Mouse (Mus musculus) gastrocnemius, postnatal 25 days (tissue): ENCODE results near the gene Eif3c. TPM values are rescaled to one million over a fixed set of nuclear protein-coding genes. Genes with fewer than 3 reads are reported as not detected.

Source experiments
- DNase-seq: peaks from one replicate; pipeline ENCODE4 v3.0.0; 2022
- long read RNA-seq, 2 experiments: library from polyadenylated mRNA; stranded (forward); transcript quantifications; one replicate each; pipeline ENCODE4 v2.0.0; 2021
- total RNA-seq, 2 experiments: library from RNA; stranded (reverse); gene quantifications; 1 replicate in 1 of 2; 2 replicates in 1 of 2; pipeline ENCODE4 v1.2.3; 2021

The Eif3c gene
- 100 to 1,000 TPM; 130 to 138 TPM for total RNA-seq
- long read RNA-seq, experiment 1, transcript Eif3c-201 (21 exons, 3,383 nt): major isoform, 10 of 27 reads
- long read RNA-seq, experiment 1, partial matches to known transcripts: 17 of 27 reads
- long read RNA-seq, experiment 1, other reads (novel, unspliced or antisense): 0 of 27 reads
- long read RNA-seq, experiment 2, transcript Eif3c-201 (21 exons, 3,383 nt): major isoform, 28 of 43 reads
- long read RNA-seq, experiment 2, partial matches to known transcripts: 14 of 43 reads
- long read RNA-seq, experiment 2, other reads (novel, unspliced or antisense): 1 of 43 reads

- peak; percentile 79 for DNase-seq
These were observed at the start of gene Eif3c for GRCm38 (mm10) chr7:126566094-126566765. Eif3c (minus strand) TSS chr7:126566411.

DNA sequence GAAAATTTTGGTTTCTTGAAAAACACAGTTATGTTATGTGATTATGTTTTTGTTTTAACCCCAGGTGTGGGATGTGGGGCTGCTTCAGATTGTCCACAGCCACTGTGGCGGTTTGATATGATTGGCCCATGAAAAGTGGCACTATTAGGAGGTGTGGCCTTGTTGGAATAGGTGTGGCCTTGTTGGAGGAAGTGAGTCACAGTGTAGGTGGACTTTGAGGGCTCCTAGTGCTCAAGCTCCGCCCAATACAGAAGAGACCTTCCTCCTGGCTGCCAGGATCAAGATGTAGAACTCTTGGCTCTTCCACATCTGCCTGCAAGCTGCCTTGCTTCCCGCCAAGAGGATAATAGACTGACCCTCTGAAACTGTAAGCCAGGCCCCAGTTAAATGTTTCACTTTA lies 46.5 kb upstream of the Eif3c start:
- DNase-seq: no peak

GRCm38 (mm10) chr7:126607796-126608195 lies 41.6 kb upstream of the Eif3c start:
- no peak for DNase-seq

- peak; percentile 78 for DNase-seq
These were observed 40.9 kb upstream of the Eif3c start for GRCm38 (mm10) chr7:126607064-126607463.

- no peak for DNase-seq
These were observed 40.4 kb upstream of the Eif3c start for GRCm38 (mm10) chr7:126606611-126607010.

DNA sequence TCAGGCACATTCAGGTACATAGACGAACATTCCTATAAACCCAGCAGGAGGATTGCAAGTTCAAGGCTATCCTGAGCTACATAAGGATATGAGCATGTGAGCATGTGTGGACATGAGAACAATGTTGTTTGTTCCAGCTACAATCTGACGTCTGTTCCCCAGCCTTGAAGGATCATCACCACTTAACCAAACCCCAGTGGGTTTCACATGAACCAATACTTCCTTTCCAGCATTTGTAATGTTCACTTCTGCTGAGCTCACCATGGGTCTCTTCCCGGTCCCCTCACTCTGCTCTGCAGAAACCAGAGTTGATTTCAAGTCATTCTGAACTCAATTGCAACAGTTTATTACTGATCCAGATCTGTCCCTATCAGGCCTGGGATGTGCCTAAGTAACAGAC lies 36.4 kb upstream of the Eif3c start:
- no peak for DNase-seq

GRCm38 (mm10) chr7:126601896-126602295 lies 35.7 kb upstream of the Eif3c start:
- no peak for DNase-seq

DNA sequence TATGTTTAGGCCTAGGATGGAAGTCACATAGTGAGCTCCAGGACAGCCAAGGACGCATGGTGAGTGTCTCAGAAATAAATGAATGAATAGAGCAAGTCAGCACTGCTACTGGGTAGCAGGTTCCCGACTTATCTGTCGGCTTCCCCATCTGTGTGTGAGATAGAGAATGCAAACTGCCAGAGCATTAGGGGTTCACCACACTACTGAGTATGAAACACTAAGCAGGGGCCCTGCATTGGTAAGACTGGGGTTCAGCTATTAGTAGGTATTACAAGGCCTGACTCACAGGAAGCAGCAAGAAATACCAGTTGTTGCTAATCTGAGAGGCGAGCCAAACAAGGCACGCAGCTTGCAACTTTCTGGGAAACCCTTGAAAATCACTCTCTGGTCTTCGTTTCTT lies 32.7 kb upstream of the Eif3c start:
- no peak for DNase-seq

DNA sequence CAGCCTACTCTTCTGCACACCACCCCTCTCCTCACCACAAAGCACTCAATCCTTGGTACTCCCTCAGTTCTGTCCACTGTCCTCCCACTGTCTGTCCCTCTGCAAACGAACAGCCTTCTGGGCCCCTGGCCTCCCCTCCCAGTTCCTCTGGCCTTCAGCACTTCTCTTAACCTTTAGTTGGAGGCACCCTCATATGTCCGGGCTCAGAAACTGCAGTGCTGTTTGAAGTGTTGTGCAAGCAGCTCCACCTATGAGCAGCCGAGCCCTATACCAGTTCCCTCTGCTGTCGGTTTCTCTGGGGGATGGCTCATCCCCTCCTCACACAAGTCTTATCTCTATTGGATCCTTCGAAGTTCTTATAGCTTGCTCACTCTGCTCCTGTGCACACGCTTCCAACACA lies 30.2 kb upstream of the Eif3c start:
- no peak for DNase-seq

- DNase-seq: no peak
These were observed 29.7 kb upstream of the Eif3c start for GRCm38 (mm10) chr7:126595890-126596289.

DNA sequence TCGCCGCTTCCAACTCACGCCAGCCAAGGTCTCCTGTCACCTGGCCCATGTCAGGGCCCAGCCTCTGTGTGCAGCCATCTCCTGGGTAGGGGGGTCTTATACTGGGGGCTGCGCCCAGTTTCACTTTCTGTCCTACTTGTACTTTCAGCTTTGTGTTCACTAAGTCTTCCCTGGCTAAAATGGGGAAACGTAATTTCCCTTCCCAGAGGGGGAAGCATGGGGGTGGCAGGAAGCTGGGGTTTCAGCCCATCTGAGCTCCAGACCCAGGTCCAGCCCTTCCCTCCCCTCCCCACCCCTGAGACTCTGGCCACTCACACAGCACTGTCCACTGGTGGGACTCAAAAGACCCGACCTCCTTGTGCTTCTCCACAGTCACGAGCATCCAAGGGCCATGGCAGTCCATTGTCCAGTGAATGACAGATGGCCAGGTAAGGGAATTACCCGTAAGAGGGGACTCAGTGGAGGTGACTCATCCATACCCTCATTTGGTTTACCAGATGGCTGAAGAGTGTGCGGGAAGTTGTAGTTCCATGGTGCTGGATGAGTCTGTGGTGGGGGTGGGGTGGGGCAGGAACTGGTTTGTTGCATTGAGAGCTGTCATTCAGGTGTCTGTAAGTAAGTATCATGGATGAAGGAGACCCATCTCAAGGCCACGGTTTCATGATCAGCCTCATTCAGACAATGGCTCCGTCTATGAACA lies 28.8 kb upstream of the Eif3c start, which contains the start of gene Il27:
Il27 (minus strand) TSS at position 80 of the 700 bp plus-strand sequence.
- DNase-seq: no peak

GRCm38 (mm10) chr7:126587779-126588178 lies 21.6 kb upstream of the Eif3c start:
- peak; percentile 44 for DNase-seq

DNA sequence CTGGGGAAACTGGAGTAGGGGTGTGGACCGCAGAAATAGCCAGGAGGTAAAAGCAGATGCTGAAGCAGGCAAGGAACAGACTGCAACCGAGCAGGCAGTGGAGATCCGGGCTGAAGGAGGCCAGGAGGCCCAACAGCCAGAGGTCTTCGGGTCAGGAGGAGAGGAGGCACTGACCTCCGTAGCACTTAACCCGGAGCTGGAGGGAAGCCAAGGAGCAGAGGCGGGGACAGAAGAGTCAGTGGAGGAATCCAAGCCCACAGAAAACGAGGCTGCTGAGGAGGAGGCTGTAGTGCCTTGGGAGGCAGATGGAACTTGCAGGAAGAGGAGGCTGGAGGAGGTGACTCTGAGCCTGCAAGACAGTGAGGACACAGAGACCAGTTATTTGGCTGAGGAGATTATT lies 20.6 kb upstream of the Eif3c start:
- peak; percentile 33 for DNase-seq

- DNase-seq: no peak
These were observed 19.5 kb upstream of the Eif3c start, which contains the start of gene Cln3 for GRCm38 (mm10) chr7:126585717-126586116. Cln3 (minus strand) TSS chr7:126585817.

DNA sequence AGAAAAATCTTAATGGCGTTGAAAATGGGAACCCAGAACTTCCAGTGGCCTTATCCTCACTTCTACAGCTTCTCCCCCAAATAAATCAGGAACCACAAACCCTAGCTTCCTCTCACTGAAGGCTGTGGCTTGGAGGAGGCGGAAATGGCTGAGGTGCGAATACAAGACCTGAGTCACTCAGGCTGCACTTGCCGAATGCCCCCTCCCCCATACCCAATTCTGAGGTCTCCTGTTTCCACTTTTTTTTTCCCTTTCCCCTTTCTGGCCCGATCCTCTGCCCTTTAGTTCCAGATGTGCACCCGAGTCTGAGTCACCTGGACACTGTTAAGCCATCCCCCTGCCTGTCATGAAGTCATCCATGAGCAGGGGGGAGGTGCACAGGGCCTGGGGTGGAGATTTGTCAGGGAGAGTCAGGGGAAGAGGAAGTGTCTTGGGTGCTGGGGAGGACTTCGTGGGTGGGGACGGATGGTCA lies 18.3 kb upstream of the Eif3c start, which contains the start of gene Apobr:
Apobr (plus strand) TSS at position 437 of the 472 bp plus-strand sequence.
- DNase-seq: no peak

DNA sequence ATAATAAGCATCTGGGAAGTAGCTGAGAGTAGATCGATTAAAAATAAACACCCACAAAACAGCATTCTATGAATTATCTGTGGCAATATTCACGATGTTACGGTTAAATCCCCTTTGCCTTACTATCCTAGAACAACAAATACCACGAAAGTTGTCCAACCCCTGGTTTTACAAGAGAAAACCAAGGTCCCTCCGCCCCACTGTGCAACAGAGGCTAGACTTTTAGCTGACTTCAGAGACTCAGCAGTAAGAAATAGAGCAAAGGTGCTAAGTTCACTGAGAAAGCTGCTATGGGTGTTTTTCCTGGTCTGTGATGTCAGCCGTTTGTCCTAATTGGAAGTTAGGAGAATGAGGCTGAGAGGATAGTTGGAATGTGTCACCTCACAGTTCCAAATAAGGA lies 17.6 kb upstream of the Eif3c start:
- DNase-seq: no peak

- DNase-seq: peak; percentile 81
These were observed 17.1 kb upstream of the Eif3c start for GRCm38 (mm10) chr7:126583251-126583709.

DNA sequence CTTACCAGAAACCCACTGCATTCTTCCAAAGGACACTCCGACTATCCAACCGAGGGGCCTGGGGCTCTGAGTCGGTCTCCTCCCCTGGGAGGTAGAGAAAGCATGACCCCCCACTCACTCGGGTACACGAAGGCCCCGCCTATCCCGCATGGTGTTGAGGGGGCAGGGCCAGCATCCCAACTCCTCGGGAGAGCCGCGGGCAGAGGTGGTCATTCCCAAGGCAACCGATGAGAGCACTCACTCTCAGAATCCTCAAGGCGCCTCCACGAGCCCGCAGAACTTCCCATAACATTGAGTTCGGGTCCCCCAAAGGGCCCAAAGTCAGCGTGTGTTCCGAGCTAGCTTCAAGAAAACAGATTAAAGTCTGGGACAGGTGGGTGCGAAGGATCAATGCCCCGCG lies 16.5 kb upstream of the Eif3c start:
- DNase-seq: peak; percentile 27

DNA sequence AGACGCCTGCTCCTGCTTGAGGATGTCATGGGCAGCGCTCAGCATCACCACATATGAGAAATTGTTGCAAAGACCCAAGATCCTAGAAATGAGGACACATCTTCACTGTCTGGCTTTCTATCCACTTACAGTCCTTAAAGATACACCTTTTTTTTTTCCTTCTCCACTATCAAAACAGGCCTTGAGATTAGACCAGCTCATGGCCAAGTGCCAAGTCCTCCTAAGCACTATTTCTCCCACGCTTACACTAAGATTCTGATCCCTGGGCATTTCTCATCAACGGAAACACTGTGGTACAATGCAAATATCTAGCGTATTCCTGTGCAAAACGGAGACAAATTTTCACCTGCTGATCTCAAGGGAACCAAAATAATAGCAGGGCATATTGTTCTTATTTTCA lies 15.4 kb upstream of the Eif3c start:
- DNase-seq: no peak

DNA sequence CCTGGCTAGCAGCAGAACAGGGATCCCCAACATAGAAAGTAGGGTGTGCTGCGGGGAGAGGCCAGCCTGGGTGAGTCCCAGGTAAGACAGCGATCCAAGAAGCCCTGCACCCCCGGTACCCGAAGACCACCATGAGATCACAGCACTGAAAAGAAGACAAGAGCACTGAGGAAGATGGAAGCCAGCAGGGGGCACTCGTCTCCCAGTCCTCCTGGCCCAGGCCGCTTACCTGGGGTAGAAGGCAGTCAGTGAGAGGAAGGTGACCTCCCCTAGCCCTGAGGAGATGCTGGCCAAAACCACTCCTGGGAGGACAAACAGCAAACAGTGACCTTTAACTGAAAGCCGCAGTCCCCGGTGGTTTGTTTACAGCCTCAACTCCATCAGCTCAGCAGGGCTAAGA lies 13.0 kb upstream of the Eif3c start:
- no peak for DNase-seq

DNA sequence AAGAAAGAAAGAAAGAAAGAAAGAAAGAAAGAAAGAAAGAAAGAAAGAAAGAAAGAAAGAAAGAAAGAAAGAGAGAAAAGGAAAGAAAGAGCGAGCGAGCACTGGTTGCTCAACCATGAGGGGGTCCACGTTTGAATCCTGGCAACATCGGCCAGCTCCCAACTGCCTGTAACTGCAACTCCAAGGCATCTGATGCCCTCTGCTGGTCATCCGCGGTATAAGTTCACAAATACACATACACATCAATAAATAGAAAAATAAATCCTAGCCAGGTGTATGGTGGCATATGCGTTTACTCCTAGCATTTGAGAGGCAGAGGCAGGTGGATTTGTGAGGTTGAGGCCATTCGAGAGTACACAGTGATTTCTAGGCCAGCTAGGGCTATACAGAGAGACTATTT lies 10.7 kb upstream of the Eif3c start:
- DNase-seq: no peak

- DNase-seq: no peak
These were observed 518 bp downstream of the Eif3c start for GRCm38 (mm10) chr7:126565693-126566092.

- no peak for DNase-seq
These were observed 9.6 kb downstream of the Eif3c start for GRCm38 (mm10) chr7:126556635-126557034.
